Mouse (Mus musculus): ENCODE data around the gene Lars2. TPM values are rescaled to one million over a fixed set of nuclear protein-coding genes. Genes with fewer than 3 reads are reported as not detected.

Lars2 gene
- polyA plus RNA-seq, 1 experiment from 2014 or later = 1,220 TPM

DNA sequence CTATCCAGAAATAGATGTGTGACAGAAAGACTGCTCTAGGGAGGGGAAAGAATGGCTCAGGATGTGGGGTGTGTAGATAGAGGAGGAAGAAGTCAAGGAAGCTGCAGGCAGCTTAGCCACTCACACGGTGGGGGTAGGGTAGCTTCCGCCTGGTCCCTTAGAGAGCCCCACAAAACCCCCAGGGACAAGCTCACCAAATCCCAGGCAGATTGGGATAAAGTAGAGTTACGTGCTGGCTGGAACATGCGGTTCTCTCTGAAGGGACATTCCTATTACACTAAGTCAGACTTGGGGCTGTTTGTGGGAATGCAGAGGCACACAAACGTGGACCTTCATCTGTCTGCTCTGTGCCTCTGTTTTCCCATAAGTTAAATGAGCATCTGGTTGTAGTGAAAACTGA lies 124.2 kb downstream of the Lars2 start:
- Histone ChIP-seq H3K9ac (no peak overlapping the region), H3K4me2 (replicated peaks) (no peak overlapping the region), H3K27me3 (ENCODE audit: control insufficient read depth, insufficient read depth, low read length) (no peaks in the 10 kb centered on the region), H3K4me3 (replicated peaks; ENCODE audit: low read length) (no peak overlapping the region), H3K36me3 (replicated peaks; ENCODE audit: control insufficient read depth, insufficient read depth) (no peaks in the 10 kb centered on the region), H3K4me1 (replicated peaks; ENCODE audit: control insufficient read depth, insufficient read depth, low read length) (0 out of 2 replicates have a peak, but pooled peaks cover 3% of the 10 kb centered on the region), H3K27ac (no peak overlapping the region), H3K9me3 (ENCODE audit: control insufficient read depth, low read length) (no peaks in the 10 kb centered on the region)
- DNase-seq (ENCODE audit: low spot score) (no peak), ATAC-seq (ENCODE audit: low FRiP score) (no peak)
- 85% methylated on average over 5 of the region's 5 CpGs for WGBS

DNA sequence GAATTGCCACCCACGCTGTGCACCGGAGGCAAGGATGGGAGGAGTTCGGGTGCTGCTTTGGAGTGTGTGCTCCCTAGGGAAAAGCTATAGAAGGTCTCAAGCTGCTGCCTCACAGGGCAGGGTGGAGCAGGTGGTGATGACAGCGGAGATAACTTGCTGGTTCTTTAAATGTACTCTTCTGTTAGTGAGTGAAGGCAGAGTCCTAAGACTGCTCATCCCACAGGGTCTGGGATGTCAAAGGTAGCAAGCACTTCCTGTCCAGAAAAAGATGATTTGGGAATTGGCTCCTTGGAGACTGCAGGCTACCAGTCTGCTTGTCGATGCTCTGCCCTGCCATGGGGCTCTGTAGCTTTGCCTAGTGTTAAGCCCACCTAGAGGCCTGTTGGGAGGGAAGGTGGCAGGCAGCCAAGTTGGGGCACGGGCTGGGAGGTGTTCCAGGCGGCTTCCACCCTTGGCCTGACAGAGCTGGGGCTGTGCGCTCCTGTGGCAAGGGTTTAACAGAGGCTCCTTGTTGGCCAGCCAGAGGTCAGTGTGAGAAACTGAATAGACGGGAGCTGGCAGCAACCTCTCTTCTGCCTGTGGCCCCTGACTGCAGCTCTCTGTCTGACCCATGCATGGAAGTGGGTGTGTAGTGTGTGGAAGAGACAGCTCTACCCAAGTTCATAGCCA lies 125.3 kb downstream of the Lars2 start:
- H3K27me3 ChIP-seq (ENCODE audit: control insufficient read depth, insufficient read depth, low read length) = no peaks in the 10 kb centered on the region
- H3K4me1 ChIP-seq (replicated peaks; ENCODE audit: control insufficient read depth, insufficient read depth, low read length) = no peaks in the 10 kb centered on the region
- H3K4me2 ChIP-seq (replicated peaks) = no peak overlapping the region
- no peak overlapping the region for H3K27ac ChIP-seq
- no peaks in the 10 kb centered on the region for H3K36me3 ChIP-seq (replicated peaks; ENCODE audit: control insufficient read depth, insufficient read depth)
- ATAC-seq (ENCODE audit: low FRiP score) = peak; percentile 89
- peak; percentile 57 for DNase-seq (ENCODE audit: low spot score)
- WGBS = 68% methylated on average over 9 of the region's 9 CpGs
- no peak overlapping the region for H3K4me3 ChIP-seq (replicated peaks; ENCODE audit: low read length)
- no peaks in the 10 kb centered on the region for H3K9me3 ChIP-seq (ENCODE audit: control insufficient read depth, low read length)
- no peak overlapping the region for H3K9ac ChIP-seq

DNA sequence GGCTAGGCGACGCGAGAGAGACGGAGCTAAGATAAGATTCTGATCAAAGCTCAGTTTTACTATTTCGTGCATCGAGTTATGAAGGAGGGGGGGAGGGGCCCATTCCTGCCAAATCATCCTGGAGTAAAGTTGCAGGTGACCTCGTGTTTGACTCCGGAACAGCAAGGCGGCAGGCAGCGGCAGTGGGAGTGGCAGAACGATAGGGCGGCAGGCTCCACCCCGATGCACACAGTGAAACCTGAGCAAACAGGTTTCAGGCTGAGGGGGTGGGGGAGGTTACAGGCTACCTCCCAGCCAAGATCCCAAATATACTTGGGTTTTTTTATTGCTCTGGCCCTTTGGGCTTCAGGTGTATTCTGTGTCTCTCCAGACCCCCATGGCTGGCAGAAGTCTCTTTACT lies 129.9 kb downstream of the Lars2 start:
- WGBS = 28% methylated on average over 13 of the region's 13 CpGs
- no peak for ATAC-seq (ENCODE audit: low FRiP score)
- no peak for DNase-seq (ENCODE audit: low spot score)
- no peaks in the 10 kb centered on the region for H3K9me3 ChIP-seq (ENCODE audit: control insufficient read depth, low read length)
- H3K4me3 ChIP-seq (replicated peaks; ENCODE audit: low read length) = no peak overlapping the region
- peak overlapping the region; percentile 10; the same call in 1 of the 2 replicates for H3K4me2 ChIP-seq (replicated peaks)
- no peaks in the 10 kb centered on the region for H3K27me3 ChIP-seq (ENCODE audit: control insufficient read depth, insufficient read depth, low read length)
- H3K4me1 ChIP-seq (replicated peaks; ENCODE audit: control insufficient read depth, insufficient read depth, low read length) = no peaks in the 10 kb centered on the region
- H3K9ac ChIP-seq = peak overlapping the region; percentile 16; the same call in 1 of the 2 replicates
- no peaks in the 10 kb centered on the region; the same call in 1 of the 2 replicates for H3K36me3 ChIP-seq (replicated peaks; ENCODE audit: control insufficient read depth, insufficient read depth)
- no peak overlapping the region for H3K27ac ChIP-seq

DNA sequence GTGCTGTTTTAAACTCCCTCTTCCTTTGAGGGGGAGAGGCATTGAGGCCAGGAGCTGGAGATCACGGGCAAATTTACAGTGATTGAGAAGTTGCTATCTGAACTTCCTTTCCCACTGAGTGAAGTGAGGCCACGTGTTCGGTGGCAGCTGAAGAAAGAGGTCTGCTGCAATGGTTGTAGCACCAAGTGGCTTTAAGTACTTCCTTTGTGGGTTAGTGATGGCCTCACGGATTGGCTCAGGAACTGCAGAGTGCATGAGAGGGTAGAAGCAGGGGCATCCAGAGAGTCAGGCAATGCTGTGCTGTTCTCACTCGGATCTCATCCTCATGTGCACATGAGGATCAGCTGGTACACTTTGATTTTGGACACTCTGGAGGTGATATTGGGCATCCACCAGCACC lies 131.2 kb downstream of the Lars2 start:
- Histone ChIP-seq H3K27ac (no peak overlapping the region), H3K9me3 (ENCODE audit: control insufficient read depth, low read length) (no peaks in the 10 kb centered on the region), H3K4me1 (replicated peaks; ENCODE audit: control insufficient read depth, insufficient read depth, low read length) (no peaks in the 10 kb centered on the region), H3K4me3 (replicated peaks; ENCODE audit: low read length) (no peak overlapping the region), H3K27me3 (ENCODE audit: control insufficient read depth, insufficient read depth, low read length) (no peaks in the 10 kb centered on the region), H3K9ac (no peak overlapping the region), H3K36me3 (replicated peaks; ENCODE audit: control insufficient read depth, insufficient read depth) (no peaks in the 10 kb centered on the region; the same call in 1 of the 2 replicates), H3K4me2 (replicated peaks) (no peak overlapping the region)
- DNase-seq (ENCODE audit: low spot score) (no peak), ATAC-seq (ENCODE audit: low FRiP score) (no peak)
- WGBS = 88% methylated on average over 5 of the region's 5 CpGs

DNA sequence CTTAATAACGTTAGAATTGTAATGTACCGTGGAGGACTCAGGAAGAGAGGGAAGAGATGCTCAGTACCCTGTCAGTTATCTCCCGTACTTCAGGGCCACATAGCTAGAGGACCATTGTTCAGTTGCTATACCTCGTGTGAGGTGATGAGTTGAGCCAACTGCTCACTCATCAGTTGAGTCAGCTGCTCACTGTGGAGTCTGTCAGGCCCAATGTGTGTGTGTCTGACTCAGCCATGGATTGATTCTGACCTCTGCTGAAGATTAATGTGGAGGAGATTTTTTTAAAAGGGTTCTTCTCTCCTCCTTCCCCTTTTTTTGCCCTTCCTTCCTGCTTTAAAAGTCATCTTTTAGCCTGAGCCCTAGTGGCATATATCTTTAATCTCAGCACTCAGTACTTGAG lies 133.8 kb downstream of the Lars2 start:
- H3K36me3 ChIP-seq (replicated peaks; ENCODE audit: control insufficient read depth, insufficient read depth) = no peaks in the 10 kb centered on the region; the same call in 1 of the 2 replicates
- no peak overlapping the region for H3K27ac ChIP-seq
- no peak overlapping the region for H3K4me3 ChIP-seq (replicated peaks; ENCODE audit: low read length)
- ATAC-seq (ENCODE audit: low FRiP score) = no peak
- WGBS = 93% methylated on average over 4 of the region's 4 CpGs
- no peak overlapping the region for H3K9ac ChIP-seq
- H3K9me3 ChIP-seq (ENCODE audit: control insufficient read depth, low read length) = no peaks in the 10 kb centered on the region
- no peak overlapping the region for H3K4me2 ChIP-seq (replicated peaks)
- H3K27me3 ChIP-seq (ENCODE audit: control insufficient read depth, insufficient read depth, low read length) = no peaks in the 10 kb centered on the region
- no peak for DNase-seq (ENCODE audit: low spot score)
- no peaks in the 10 kb centered on the region for H3K4me1 ChIP-seq (replicated peaks; ENCODE audit: control insufficient read depth, insufficient read depth, low read length)

DNA sequence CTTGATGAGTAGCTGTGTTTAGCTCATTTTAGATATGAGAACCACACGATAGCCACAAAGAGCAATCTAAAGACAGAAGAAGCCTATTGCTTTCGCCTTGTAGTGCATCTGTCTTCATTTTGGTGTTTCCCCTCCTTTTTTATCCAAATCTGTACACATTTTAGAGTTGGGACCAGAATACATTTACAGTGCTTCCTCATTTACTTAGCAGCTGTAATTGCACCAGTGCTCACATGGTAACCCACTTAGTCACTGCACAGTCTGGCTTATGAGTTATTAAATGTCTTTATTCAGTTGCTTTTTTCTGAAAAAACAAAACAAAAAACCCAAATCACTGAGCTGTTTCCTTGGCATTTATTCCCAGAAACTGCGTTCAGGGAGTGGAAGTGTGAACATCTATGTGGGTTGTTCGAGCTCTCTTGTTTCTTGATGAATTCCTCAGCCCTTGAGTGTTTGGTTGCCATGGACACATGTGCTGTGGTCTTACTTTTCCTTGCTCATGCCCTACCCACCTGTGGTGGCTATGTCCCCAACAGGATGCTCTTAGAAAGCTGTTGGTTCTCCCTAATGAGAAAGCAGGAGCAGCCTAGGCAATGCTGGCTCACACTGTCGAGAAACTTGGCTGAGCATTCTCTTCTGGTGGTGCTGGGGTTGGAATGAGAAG lies 136.6 kb downstream of the Lars2 start:
- H3K27ac ChIP-seq = no peak overlapping the region
- H3K4me1 ChIP-seq (replicated peaks; ENCODE audit: control insufficient read depth, insufficient read depth, low read length) = no peaks in the 10 kb centered on the region
- no peak overlapping the region for H3K4me2 ChIP-seq (replicated peaks)
- WGBS = 79% methylated on average over 5 of the region's 5 CpGs
- no peaks in the 10 kb centered on the region; the same call in 1 of the 2 replicates for H3K36me3 ChIP-seq (replicated peaks; ENCODE audit: control insufficient read depth, insufficient read depth)
- no peak overlapping the region for H3K4me3 ChIP-seq (replicated peaks; ENCODE audit: low read length)
- ATAC-seq (ENCODE audit: low FRiP score) (no peak), DNase-seq (ENCODE audit: low spot score) (no peak)
- H3K9me3 ChIP-seq (ENCODE audit: control insufficient read depth, low read length) = no peaks in the 10 kb centered on the region
- H3K9ac ChIP-seq = no peak overlapping the region
- H3K27me3 ChIP-seq (ENCODE audit: control insufficient read depth, insufficient read depth, low read length) = no peaks in the 10 kb centered on the region

DNA sequence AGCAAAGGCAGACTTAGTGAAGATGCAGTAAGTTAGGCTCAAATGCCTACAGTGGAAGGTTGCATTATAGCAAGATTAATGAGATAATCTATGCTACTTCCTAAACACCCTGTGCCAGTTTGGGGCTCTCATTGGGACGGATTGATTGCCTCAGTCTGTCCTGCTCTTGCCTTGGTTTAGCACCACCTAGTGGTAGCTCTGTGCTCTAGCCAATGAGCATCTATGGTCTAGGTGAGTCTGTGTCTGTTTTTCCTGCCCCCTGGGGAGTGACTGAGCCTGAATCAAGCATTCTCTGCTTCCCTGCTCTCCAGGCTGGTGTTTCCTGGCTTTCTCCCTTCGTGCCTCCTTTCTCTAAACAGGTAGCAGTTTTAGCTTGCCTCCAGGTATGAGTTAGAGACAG lies 137.6 kb downstream of the Lars2 start:
- WGBS = 8% methylated on average over 2 of the region's 2 CpGs
- H3K9ac ChIP-seq = no peak overlapping the region
- DNase-seq (ENCODE audit: low spot score) (peak; percentile 69), ATAC-seq (ENCODE audit: low FRiP score) (no peak)
- H3K27me3 ChIP-seq (ENCODE audit: control insufficient read depth, insufficient read depth, low read length) = no peaks in the 10 kb centered on the region
- H3K4me2 ChIP-seq (replicated peaks) = no peak overlapping the region
- no peak overlapping the region for H3K27ac ChIP-seq
- H3K4me1 ChIP-seq (replicated peaks; ENCODE audit: control insufficient read depth, insufficient read depth, low read length) = no peaks in the 10 kb centered on the region
- no peak overlapping the region for H3K4me3 ChIP-seq (replicated peaks; ENCODE audit: low read length)
- H3K36me3 ChIP-seq (replicated peaks; ENCODE audit: control insufficient read depth, insufficient read depth) = no peaks in the 10 kb centered on the region; the same call in 1 of the 2 replicates
- no peaks in the 10 kb centered on the region for H3K9me3 ChIP-seq (ENCODE audit: control insufficient read depth, low read length)

DNA sequence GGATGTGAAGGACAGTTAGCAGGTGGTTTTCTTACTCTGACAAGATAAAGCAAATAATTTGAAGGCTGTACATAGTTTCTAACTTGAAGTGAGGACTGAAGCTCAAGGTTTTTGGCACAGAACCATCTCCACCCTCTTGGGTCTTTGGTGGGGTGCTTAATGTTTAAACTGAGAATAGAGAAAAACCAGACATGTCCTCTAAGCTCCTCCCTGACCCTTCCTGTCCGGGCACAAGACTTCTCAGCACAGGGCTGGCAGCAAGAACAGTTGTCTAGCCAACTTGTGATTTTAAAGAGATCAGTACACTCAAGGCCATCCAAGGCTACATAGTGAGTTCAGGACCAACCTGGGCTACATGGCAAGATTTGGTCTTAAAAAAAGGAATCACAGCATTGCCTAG lies 138.9 kb downstream of the Lars2 start:
- Histone ChIP-seq H3K27me3 (ENCODE audit: control insufficient read depth, insufficient read depth, low read length) (no peaks in the 10 kb centered on the region), H3K4me3 (replicated peaks; ENCODE audit: low read length) (no peak overlapping the region), H3K4me1 (replicated peaks; ENCODE audit: control insufficient read depth, insufficient read depth, low read length) (peaks cover 4% of the 10 kb centered on the region), H3K36me3 (replicated peaks; ENCODE audit: control insufficient read depth, insufficient read depth) (no peaks in the 10 kb centered on the region; the same call in 1 of the 2 replicates), H3K4me2 (replicated peaks) (no peak overlapping the region), H3K9me3 (ENCODE audit: control insufficient read depth, low read length) (no peaks in the 10 kb centered on the region), H3K9ac (no peak overlapping the region), H3K27ac (no peak overlapping the region)
- ATAC-seq (ENCODE audit: low FRiP score) = no peak
- 88% methylated on average over 1 of the region's 1 CpGs for WGBS
- DNase-seq (ENCODE audit: low spot score) = no peak

DNA sequence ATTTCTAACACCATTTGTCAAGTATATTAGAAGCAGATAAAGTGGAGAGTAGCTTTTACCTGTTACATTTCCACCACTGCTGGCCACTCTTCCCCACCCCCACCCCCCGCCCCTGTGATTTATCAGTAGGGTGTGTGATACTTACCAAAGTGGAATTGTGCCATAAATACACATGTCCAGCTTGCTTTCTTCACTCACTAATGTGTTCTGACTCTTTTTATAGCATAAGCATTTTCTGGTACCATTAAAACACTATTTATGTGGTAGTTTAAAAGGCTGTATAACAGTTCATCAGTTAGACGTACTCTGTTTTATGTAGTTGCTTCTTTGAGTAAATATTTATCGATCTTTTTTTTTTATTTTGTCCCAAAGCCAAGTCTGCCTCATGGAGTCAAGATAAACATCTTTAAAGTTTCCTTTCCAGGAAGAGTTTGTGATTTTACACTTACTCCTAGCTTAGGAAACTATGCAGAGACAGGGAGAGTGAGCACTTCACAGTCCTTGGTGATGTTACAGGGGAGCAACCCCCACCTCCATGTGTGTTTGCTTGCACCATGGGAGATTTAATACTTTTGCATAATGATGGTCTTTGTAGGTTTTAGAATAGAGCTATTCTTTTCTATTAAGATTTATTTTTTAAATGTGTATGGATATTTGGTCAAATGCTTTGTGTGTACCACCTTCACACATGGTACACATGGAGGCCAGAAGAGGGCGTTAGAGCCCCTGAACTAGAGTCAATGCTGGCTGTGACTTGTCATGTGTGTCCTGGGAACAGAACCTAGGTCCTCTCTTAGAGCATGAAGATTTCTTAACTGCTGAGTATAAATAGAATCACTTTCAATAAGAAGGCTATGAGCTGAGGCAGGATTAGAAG lies 139.8 kb downstream of the Lars2 start:
- H3K27me3 ChIP-seq (ENCODE audit: control insufficient read depth, insufficient read depth, low read length) = no peaks in the 10 kb centered on the region
- H3K9ac ChIP-seq = no peak overlapping the region
- no peak overlapping the region for H3K4me2 ChIP-seq (replicated peaks)
- no peak overlapping the region for H3K4me3 ChIP-seq (replicated peaks; ENCODE audit: low read length)
- H3K36me3 ChIP-seq (replicated peaks; ENCODE audit: control insufficient read depth, insufficient read depth) = no peaks in the 10 kb centered on the region; the same call in 1 of the 2 replicates
- H3K9me3 ChIP-seq (ENCODE audit: control insufficient read depth, low read length) = no peaks in the 10 kb centered on the region
- no peak overlapping the region for H3K27ac ChIP-seq
- H3K4me1 ChIP-seq (replicated peaks; ENCODE audit: control insufficient read depth, insufficient read depth, low read length) = peaks cover 4% of the 10 kb centered on the region
- 85% methylated on average over 4 of the region's 4 CpGs for WGBS
- ATAC-seq (ENCODE audit: low FRiP score) (no peak), DNase-seq (ENCODE audit: low spot score) (no peak)
